Mouse (Mus musculus) urinary bladder, postnatal 4 days (tissue): ENCODE data around the gene Pip4k2c.
A peak's percentile ranks its signal among the peaks of the same experiment; 100 is the strongest.
"Not testable (repeated sequence)": the region's sequence is repeated elsewhere in the genome, so short reads cannot be mapped to it uniquely, and the experiment has no call there.

Experiments
- DNase-seq, 2 experiments: peaks; one replicate each; pipeline ENCODE4 v3.0.0; 2021 to 2022; ENCODE audit warnings: low spot score in 2 of 2

Pip4k2c gene

DNA sequence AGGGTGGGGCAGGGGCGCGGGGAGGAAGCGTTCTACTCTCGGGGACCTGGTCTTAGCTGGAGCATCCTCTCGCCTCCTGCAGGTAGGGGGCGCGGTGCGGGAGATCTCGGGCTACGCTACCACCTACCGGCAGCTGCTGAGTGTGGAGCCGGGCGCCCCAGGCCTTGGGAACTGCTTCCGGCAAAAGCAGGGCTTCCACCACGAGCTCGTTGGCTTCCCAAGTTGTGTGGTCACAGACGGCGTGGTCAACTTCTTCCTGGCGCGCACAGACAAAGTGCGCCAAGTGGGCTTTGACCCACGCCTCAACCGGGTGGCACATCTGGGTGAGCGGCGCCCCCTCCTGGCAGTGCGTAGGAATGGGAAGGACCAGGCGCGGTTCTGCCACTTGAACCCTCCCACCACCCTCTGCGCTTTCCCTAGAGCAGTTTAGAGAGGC, 40.5 kb downstream of the Pip4k2c start:
- DNase-seq, result peak; percentile 63 to 75

DNA sequence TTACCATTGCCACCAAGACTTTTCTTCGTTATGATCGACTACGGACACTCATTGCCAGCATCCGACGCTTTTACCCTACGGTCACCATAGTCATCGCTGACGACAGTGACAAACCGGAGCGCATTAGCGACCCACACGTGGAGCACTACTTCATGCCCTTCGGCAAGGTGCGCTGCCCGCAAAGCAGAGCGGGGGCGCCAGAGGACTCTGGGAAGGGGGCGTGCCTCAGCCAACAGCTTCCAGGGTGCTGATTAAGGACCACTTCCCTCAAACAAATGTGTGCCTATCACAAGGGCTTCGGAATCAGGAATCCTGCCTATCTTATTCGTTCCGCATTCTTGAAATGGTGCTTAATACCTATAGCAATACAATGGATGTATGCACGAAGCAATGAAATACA, 41.4 kb downstream of the Pip4k2c start:
- peak in 1 of 2 experiments; percentile 59 for DNase-seq

DNA sequence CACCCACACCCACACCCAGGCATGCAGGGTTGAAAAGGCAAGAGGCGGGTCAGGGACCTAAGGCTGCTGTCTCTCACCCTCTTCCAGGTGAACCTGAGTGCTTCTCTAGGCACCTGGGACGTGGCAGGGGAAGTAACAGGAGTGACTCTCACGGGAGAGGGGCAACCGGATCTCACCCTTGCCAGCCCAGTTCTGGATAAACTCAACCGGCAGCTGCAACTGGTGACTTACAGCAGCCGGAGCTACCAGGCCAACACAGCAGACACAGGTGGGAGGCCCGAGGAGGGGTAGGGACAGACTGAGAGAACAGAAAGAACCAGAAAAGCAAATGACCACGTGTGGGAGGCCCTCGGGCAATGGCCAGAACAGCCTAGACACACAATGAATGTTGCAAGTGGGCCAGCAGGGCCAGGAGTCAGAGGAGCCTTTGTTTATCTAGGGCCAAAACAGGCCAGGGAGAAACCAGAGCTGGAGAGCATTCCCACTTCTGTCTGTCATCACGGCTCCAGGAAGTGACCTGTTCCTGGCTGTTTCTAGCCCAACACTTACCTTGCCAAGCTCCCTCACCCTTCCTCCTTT, 43.7 kb downstream of the Pip4k2c start:
- no peak for DNase-seq

DNA sequence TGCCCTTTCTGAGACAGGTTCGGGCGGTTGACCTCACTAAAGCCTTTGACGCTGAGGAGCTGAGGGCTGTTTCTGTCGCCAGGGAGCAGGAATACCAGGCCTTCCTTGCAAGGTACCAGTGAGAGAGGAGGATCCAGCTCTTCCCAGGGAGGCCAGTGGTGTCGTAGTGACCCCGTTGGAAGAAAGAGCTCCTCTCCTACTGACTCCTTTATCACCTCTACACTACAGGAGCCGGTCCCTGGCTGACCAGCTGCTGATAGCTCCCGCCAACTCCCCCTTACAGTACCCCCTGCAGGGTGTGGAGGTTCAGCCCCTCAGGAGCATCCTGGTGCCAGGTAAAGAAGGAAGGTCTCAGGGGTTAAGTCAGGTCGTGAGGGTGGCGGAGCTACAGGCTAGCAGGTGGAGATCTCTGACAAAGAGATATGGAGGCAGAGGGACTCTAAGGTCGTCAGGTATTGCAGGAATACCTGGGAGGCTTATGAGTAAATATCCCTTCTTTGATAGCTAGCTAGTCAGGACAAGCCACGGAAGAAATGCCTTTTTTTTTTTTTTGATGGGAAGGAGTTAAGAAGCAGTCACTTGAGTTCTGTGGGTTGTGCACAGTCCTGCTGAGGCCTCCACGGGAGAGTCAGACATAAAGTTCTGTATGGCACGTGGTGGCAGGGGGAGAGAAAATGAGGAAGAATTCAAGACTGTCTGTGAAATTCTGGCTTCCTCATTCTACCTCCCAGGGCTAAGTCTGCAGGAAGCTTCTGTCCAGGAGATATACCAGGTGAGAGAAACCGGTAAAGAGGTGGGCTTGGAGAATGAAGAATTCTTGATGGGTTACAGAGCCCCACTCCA, 44.4 kb downstream of the Pip4k2c start:
- no peak for DNase-seq

DNA sequence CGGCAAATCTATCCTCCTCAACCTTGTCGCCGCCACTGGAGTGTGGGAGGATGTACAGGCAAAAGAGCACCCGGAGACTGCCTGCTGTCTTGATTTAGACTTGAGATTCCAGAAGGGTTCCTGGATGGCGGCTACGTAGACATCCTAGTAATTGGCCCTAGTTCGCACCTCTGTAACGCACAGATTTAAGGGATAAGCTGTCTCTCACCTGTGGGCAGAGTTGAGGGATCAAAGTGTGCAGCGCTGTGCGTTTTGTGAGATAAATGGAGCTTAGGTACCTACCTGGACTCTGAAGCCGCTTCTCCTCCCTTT, 45.0 kb downstream of the Pip4k2c start:
- DNase-seq, result no peak

DNA sequence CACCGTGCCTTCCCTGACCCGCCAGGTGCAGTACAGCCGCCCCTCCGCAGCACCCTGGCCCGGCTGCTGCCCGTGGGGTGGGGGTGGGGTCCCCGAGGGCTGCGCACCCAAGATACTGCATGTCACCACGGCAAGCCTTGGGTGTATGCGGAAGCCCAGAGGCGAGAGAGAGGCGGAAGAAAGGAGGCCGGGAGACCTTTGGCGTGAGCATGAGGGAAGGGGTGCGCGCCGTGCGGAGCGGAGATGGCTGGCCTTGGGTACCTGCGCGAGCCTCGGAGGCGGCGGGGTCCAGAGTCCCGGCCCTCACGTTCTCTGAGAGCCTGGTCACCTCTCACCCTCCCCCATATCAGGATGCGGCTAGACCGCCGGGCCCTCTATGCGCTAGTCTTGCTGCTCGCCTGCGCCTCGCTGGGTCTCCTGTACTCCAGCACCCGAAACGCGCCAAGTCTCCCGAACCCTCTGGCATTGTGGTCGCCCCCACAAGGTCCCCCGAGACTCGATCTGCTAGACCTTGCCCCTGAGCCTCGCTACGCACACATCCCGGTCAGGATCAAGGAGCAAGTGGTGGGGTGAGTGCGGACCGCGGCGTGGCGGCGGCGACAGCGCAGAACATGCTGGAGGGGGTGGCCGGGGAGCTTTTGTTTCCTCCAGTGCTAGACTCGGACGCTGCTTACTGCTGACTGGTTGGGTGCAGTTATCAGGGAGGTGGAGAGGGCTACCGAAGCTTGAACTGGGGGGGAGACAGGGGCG, 45.6 kb downstream of the Pip4k2c start:
- DNase-seq, result peak in 1 of 2 experiments; percentile 31

DNA sequence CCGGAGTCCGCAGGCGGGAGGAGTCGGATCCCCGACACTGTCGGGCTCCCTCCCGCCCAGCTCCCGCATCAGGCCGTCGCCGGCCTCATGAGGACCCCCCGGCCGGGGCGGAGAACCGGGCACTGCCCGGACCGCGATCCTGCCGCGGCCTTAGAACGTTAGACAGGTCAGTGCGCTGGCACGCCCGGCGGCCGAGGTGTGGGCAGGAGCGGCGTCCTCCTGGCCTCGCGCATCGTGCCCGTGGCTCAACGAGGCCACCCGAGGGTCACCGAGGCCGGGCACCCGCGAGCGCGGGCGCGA, 46.1 kb downstream of the Pip4k2c start:
- no peak for DNase-seq

DNA sequence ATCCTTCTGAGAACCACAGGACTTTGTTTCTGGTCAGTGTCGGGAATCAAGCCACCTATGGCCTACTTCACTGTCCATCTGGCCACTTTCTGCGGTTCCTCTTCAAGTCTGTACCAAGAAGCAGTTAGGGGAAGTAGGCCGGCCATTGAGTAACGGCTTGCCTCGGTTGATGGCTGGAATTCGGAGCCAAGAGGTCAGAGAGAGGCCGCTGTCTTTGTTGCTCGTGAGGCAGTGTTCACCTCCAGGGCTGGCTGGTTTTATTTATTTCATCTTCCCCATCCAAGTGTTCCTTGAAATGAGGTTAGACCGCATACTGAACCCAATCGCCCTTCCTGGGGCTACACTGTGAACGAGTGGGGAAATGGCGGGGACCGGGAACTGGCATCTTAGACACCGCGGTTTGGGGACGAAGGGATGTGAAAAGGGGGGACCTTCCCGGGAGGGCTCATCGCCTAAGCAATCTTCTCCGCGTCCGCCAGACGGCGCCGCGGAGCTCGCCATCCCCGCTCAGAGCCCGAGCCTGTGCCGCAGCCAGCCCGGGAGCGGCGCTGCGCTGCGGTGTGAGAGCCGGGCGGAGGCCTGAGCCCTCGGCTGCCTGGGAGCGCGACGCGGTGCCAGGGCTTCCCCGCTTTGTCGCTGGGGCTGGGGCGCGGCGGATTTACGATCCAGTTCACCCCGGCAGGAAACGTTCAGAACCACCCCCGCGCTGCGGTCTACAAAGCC, 46.6 kb downstream of the Pip4k2c start, which contains the start of gene B4galnt1:
B4galnt1 (plus strand) TSS at position 595 of the 723 bp plus-strand sequence.
- DNase-seq, result peak in 1 of 2 experiments; percentile 62

DNA sequence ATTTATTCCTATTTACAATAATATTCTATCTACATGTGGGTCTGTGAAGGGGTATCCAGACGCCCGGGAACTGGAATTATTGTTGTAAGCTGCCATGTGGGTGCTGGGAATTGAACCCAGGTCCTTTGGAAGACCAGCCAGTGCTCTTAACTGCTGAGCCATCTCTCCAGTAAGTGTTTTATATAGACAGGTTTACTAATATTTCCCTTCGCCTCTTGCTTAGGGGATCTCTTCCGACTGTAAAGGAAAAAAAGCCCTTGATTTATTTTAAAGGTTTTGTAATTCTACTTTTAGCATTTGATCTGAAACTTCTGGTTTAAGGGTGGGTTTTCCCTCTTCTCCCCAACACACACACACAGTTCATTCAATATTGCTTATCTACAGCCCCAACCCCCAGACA, 47.2 kb downstream of the Pip4k2c start:
- DNase-seq, result no peak

DNA sequence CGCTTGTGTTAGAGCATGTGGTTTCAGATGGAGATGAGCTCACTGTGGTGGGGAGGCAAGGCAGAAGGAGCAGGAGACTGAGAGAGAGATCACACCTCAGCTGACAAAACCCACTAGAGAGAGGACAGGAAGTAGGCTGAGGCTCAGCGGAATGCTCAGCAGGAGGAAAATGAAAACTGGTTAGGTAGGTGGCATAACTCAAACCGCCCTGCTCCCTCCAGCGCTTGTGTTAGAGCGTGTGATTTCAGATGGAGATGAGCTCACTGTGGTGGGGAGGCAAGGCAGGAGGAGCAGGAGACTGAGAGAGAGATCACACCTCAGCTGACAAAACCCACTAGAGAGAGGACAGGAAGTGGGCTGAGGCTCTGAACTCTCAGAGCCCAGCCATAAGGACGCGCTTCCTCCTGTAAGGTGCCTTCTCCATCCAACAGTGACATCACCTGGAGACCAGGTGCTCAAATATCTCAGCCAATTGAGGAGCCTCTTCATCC, 48.6 kb downstream of the Pip4k2c start:
- not testable (repeated sequence) for DNase-seq

DNA sequence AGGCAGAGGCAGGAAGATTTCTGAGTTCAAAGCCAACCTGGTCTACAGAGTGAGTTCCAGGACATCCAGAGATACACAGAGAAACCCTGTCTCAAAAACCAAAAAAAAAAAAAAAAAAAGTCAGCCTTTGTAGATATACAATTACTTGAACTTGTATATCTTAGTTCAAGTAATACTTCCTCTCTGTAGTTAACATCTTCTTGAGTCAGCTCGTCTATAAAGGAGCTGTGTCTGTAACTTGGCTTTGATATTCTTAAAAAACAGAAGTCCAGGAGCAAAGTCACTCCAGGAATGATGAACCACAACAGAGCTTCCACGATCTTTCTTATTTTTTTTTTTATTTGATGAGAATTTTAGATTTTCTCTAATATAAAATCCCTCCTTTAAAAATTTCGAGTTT, 50.7 kb downstream of the Pip4k2c start:
- DNase-seq, result no peak

DNA sequence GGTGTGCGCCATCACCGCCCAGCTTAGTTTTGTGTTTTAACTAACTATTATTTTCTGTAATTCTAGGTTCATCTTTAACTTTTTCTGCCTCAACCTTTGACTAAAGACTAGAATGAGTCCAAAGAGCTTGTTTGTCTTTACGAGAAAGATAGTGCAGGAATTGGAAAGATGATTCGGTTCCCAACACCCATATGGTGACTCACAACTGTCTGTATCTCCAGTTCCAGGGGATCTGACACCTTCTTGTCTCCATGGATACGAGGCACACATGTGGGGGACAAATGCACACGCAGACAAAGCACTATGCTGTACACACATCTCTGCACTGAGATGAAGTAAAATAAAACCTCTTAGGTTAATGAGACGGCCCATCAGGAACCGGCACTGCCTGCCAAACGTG, 51.3 kb downstream of the Pip4k2c start:
- DNase-seq, result no peak

DNA sequence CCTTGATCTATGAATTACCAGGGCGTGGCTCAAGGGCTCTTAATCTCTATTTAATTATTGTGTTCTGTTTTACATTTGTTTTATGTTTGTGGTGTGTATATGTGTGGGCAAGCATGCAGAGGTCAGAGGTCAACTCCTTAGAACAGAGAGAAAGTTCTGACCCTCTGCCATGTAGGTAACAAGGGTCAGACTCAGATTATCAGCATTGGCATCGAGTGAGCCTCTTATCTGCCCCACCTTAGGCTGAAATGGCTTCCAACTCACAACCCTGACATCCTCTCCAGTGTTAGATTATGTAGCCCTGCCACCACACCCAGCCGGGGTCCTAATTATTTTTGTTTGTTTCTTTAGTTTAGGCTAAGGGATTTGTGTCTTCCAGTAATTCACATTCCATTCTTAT, 52.9 kb downstream of the Pip4k2c start:
- no peak for DNase-seq

DNA sequence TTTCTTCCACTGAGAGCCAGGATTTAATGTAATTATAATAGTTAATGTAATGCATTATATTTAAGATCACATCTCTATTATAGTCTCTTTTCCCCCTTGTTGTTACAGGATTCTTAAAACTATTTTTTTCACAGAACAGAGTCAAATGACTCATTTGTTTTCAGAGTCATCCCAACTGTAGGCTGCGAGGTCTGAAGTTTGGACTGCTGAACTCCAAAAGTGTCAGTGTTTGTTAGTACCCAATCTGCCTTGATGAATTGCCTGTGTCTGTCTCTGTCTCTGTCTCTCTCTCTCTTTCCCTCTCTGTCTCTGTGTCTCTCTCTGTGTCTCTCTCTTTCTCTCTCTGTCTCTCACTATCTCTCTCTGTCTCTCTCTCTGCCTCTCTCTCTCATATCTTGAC, 54.9 kb downstream of the Pip4k2c start:
- no peak for DNase-seq

DNA sequence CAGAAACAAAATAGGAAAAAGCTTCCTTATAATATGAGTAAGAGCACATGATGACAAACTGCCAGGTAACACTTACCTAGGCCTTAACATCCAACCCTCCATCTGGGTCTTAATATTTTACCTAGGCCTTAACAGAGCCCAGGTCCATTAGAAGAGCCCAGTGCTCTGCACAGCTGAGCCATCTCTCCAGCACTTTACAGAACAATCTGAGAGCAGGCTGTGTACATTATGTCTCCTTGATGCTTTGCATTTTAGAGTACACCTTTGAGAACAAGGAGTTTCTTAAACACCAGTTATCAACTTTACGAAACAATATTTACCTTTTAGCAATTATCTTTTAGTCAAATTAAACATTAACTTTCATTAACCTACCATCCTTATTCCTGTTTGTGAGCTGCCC, 55.3 kb downstream of the Pip4k2c start:
- DNase-seq, result no peak

DNA sequence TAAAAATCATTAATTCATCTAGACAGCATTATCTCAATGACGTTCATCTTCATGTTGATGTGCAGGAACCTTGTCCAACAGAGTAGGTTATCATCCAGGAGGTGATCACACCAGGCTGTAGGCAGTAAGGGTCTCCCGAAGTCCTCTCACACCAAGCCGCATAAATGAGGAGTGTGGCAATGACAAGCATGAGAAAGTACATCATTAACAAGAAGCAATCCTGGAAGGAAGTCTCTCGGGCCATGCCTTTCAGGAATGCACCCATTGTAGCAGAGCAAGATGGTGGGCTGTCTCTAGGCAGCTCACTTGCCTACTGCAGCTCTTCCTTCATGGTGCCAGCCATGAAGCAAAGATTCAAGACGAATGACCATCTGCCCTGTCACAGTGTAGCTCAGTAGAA, 56.7 kb downstream of the Pip4k2c start:
- no peak for DNase-seq

DNA sequence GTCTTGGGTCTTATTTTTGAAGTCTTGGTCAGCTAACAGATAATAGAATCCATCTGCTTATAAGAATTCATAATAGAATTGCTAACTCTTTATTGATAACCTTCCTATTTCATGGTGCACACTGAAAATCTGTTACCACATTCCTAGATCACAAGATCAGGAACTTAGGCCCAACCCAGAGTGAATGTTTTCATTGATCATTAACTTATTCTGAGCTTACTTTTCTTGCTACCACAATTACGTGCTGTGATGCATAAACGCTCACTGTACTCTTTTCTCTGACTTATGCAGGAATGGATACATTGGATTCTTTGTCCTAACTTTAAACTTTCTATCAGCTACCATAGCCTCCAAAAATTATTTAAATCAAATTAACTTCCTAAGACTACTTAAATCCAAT, 57.1 kb downstream of the Pip4k2c start:
- no peak for DNase-seq

DNA sequence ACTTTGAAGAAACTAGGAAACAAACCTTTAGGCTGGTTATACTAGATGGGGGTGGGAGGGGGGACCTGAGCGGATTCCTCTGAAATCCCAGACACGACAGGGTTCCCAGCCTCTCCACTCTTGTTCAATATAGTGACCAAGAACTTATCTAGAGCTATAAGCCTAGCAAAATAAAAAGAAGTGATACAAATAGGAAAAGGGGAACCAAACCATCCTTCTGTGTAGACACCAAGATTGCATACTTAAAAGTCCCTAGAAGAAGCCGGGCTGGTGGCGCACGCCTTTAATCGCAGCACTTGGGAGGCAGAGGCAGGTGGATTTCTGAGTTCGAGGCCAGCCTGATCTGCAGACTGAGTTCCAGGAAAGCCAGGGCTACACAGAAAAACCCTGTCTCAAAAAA, 58.1 kb downstream of the Pip4k2c start:
- DNase-seq, result no peak

DNA sequence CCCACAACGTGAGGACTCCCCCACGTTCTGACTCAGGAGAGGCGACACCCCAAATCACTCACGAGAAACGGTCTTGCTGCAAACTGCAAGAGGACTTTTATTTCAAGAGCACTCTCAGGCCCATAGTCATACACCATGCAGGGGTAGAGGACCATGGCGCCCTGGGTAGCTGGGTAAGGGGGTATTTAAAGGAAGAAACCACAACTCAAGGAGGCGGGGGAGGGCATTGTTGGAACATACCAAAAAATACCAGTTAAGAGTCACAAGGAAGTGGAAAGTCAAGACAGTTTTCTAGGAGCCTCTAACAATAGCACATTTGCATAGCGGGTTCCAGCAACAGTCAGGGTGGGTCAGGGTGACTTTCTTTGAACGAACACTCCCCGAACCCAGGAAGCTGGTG, 58.8 kb downstream of the Pip4k2c start:
- not testable (repeated sequence) for DNase-seq

DNA sequence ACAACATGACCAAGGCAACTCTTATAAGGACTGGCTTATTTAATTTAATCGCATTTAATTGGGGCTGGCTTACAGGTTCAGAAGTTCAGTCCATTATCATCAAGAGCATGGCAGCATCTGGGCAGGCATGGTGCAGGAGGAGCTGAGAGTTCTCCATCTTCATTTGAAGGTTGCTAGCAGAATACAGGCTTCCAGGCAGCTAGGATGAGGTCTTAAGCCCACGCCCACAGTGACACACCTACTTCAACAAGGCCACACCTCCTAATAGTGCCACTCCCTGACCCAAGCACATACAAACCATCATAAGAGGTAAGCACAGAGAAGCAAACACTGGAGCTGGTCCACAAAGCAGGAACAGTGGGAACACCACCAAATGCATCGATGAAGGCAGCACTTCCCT, 60.2 kb downstream of the Pip4k2c start:
- DNase-seq, result not testable (repeated sequence)

DNA sequence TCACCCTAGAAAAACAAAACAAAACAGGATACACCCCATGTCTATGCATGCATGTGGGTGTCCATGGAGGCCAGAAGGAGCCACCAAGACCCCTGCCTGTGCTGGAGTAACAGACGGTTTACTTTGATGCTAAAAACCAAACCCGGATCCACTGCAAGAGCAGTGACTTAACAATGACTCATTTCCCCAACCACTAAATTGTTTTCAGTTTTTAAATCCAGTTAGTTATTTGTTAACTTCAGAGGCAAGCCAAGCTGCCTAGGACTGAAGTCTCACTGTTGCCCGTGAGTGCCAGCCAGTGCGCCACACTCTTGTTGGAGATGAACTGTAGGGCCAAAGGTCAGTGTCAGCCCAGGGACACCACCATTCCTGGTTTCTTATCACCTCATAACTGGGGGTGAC, 60.9 kb downstream of the Pip4k2c start:
- no peak for DNase-seq

DNA sequence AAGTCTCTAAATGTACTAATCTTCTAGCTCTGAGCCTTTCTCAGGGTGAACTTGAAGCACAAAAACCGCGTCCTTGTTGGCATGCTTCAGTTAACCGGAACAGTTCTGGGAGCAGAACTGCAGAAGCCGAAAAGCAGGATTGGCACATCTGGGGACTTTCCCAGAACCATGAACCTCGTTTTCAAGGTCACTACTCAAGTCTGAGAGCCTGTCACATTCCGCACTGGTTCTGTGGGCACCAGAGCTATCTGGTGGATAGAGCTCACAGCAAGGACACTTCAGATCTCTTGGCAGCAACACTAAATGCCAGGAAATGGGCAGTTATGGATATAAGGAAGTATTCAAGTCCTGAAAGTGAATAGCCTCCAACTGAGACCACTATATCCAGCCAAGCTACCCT, 64.2 kb downstream of the Pip4k2c start:
- no peak for DNase-seq
